Mouse (Mus musculus) bone marrow, adult 2 months (tissue): ENCODE results near the gene Pitpnm1. TPM values are rescaled to one million over a fixed set of nuclear protein-coding genes. Genes with fewer than 3 reads are reported as not detected.

Source experiments
- H3K27ac ChIP-seq: fragments of 200-500 bp; 2 replicates; pipeline ENCODE4 v1.5.1; 2012; ENCODE audit warnings: low read depth, mild to moderate bottlenecking, control low read depth, inconsistent platforms, low read length; ENCODE audit not compliant: control insufficient read depth, poor library complexity, insufficient read depth
- H3K4me1 ChIP-seq: fragments of 200-500 bp; 2 replicates; pipeline ENCODE4 v1.6.1; 2011; ENCODE audit warnings: low read length; ENCODE audit not compliant: control insufficient read depth, insufficient read depth
- H3K4me3 ChIP-seq: fragments of 200-500 bp; replicated peaks from 2 replicates; pipeline ENCODE3; 2011; ENCODE audit warnings: mild to moderate bottlenecking, low read depth, low read length, control low read depth; ENCODE audit not compliant: control insufficient read depth
- CTCF ChIP-seq: fragments of 200-500 bp; IDR thresholded peaks from 2 replicates; pipeline ENCODE4 v1.5.1; 2011; ENCODE audit warnings: low read length, control low read depth; ENCODE audit not compliant: control insufficient read depth, insufficient read depth
- POLR2A ChIP-seq: fragments of 200-500 bp; IDR thresholded peaks from 2 replicates; pipeline ENCODE4 v1.6.1; 2011; ENCODE audit warnings: low read depth, mild to moderate bottlenecking, control low read depth, low read length, borderline replicate concordance; ENCODE audit not compliant: control insufficient read depth
- WGBS: fragments of 180-500 bp; shearing (Covaris S2); methylation state at CpG from one replicate; pipeline ENCODE4 v1.1.7; 2018; 5-methylcytosine and 5-hydroxymethylcytosine counted together
- polyA plus RNA-seq: library from polyadenylated mRNA; stranded (reverse); fragments of >200 nt; gene quantifications from 2 replicates; pipeline ENCODE4 v1.2.4, GENCODE M21; 2011; ENCODE audit warnings: low replicate concordance; ENCODE audit not compliant: missing spikeins, insufficient read depth, insufficient read length

The Pitpnm1 gene
- polyA plus RNA-seq, 1 experiment = 159 TPM

GRCm38 (mm10) chr19:4151488-4151860, 51.7 kb downstream of the Pitpnm1 start:
- Histone ChIP-seq H3K27ac (no peak overlapping the region), H3K4me3 (no peak overlapping the region), H3K4me1 (peaks cover 11% of the 10 kb centered on the region)
- WGBS = 69% methylated on average over 5 of the region's 5 CpGs
- TF ChIP-seq POLR2A (no peak), CTCF (no peak)

GRCm38 (mm10) chr19:4151898-4152297, 52.1 kb downstream of the Pitpnm1 start:
- TF ChIP-seq CTCF = no peak
- TF ChIP-seq POLR2A = no peak
- H3K27ac ChIP-seq = no peak overlapping the region
- no peak overlapping the region for H3K4me3 ChIP-seq
- peaks cover 11% of the 10 kb centered on the region for H3K4me1 ChIP-seq
- 92% methylated on average over 5 of the region's 5 CpGs for WGBS

- H3K4me3 ChIP-seq = no peak overlapping the region
- H3K4me1 ChIP-seq = peaks cover 7% of the 10 kb centered on the region
- WGBS = 89% methylated on average over 8 of the region's 8 CpGs
- TF ChIP-seq POLR2A = no peak
- no peak for TF ChIP-seq CTCF
- H3K27ac ChIP-seq = no peak overlapping the region
Measured at GRCm38 (mm10) chr19:4152445-4153231, 52.8 kb downstream of the Pitpnm1 start.

GRCm38 (mm10) chr19:4153232-4153654, 53.4 kb downstream of the Pitpnm1 start, which contains the start of gene Ptprcap:
Gene Ptprcap, plus strand, starts transcription at chr19:4153604.
- H3K27ac ChIP-seq = peak within 1 kb of the TSS; percentile 95
- peaks cover 4% of the 10 kb centered on the region for H3K4me1 ChIP-seq
- no peak for TF ChIP-seq POLR2A
- TF ChIP-seq CTCF = no peak
- no peak within 1 kb of the TSS for H3K4me3 ChIP-seq
- WGBS = 92% methylated on average over 11 of the region's 11 CpGs

- Histone ChIP-seq H3K27ac (peak overlapping the region; percentile 95), H3K4me3 (peak overlapping the region; percentile 76), H3K4me1 (peaks cover 4% of the 10 kb centered on the region)
- TF ChIP-seq CTCF (no peak), POLR2A (peak; percentile 73)
- WGBS = 5% methylated on average over 13 of the region's 13 CpGs
Measured at GRCm38 (mm10) chr19:4154437-4155222, 54.8 kb downstream of the Pitpnm1 start.

GRCm38 (mm10) chr19:4155223-4156072, 55.6 kb downstream of the Pitpnm1 start:
- WGBS = 20% methylated on average over 6 of the region's 6 CpGs
- peaks cover 2% of the 10 kb centered on the region for H3K4me1 ChIP-seq
- peak overlapping the region; percentile 76 for H3K4me3 ChIP-seq
- no peak for TF ChIP-seq CTCF
- peak; percentile 11; the same call in 1 of the 2 replicates for TF ChIP-seq POLR2A
- H3K27ac ChIP-seq = peak overlapping the region; percentile 72

GRCm38 (mm10) chr19:4156073-4156579, 56.3 kb downstream of the Pitpnm1 start:
- TF ChIP-seq POLR2A (no peak; the same call in 1 of the 2 replicates), CTCF (no peak)
- H3K4me1 ChIP-seq = peaks cover 2% of the 10 kb centered on the region
- H3K4me3 ChIP-seq = peak overlapping the region; percentile 50
- 47% methylated on average over 20 of the region's 20 CpGs for WGBS
- H3K27ac ChIP-seq = peak overlapping the region; percentile 72
